Mouse (Mus musculus) brain, adult 2 months (tissue): ENCODE results near the gene Tmem125.
"Not testable (repeated sequence)": the region's sequence is repeated elsewhere in the genome, so short reads cannot be mapped to it uniquely, and the experiment has no call there.

Experiments used
- DNase-seq: peaks from one replicate; pipeline ENCODE4 v3.0.0; 2011; ENCODE audit warnings: low read depth, low spot score

The Tmem125 gene

GRCm38 (mm10) chr4:118543592-118544260 lies at the start of gene Tmem125:
Gene Tmem125, minus strand, starts transcription at chr4:118544044.
- DNase-seq, result peak; percentile 55

DNA sequence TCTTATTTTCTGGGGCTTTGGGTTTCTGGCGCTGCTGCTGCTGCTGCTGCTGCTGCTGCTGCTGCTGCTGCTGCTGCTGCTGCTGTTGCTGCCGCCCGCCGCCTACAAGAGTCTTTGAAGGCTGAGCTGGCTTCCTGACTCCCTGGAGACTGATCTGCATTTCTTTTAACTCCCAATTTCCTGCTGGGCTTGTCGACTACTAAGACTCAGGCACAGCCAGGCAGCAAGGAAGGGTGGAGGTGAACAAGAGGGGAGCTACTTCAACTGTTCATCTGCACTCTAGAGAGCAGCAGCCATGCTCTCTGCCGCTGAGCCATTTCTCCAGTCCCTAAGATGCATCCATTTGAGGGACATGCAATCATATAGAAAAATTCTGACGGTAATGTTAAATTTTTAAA lies 45.9 kb upstream of the Tmem125 start:
- DNase-seq, result peak; percentile 33

DNA sequence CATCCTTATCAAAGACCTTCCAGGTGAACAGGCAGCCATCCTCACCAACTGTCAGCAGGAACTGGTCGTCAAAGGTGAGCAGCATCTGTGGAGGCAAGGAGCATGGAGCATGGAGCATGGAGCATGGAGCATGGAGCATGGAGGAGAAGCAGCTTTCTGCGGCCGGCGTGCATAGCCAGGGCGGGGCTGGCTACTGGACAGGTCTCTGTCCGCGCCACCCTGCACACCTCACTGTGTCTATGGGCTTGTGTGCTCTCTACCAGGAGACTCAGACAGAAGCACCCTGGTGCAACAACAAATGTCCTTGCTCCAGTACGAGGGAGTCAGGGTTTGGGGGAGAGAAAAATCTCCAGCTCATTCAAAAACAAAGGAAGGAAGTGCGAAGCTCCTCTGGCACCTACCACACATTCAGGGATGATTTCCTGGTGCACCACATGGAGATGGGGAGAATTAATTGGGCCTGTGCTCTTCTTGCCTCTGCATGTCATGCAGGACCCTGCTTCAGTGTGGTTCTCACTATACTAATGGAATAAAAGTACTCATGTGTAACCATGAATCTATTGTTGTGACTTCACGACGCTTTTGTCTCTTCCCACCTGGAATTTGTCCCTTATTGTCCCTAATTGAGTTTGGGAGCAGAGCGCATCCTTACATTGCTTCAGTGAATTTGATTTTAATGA lies 45.3 kb upstream of the Tmem125 start:
- no peak for DNase-seq

GRCm38 (mm10) chr4:118582629-118583028 lies 38.8 kb upstream of the Tmem125 start:
- no peak for DNase-seq

DNA sequence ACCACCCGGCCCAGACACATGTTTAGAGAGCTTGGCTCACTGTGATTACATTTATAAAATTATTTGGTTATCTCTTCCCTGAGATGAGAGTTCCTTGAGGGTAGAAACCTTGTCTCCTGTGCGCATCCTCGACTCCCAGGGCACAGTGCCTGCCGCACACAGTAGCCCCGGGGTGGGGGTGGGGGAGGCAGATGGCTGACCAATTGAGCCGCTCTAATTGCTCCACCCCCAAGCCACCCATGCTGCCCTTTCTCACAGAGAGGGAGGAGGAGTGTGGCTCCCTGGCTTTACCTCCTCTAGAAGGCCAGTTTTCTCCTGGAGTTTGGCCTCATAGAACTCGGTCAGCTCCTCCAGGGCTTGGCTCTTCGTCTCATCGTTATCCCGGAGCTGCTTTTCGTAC lies 37.7 kb upstream of the Tmem125 start:
- DNase-seq, result no peak

GRCm38 (mm10) chr4:118579313-118579712 lies 35.5 kb upstream of the Tmem125 start:
- peak; percentile 36 for DNase-seq

DNA sequence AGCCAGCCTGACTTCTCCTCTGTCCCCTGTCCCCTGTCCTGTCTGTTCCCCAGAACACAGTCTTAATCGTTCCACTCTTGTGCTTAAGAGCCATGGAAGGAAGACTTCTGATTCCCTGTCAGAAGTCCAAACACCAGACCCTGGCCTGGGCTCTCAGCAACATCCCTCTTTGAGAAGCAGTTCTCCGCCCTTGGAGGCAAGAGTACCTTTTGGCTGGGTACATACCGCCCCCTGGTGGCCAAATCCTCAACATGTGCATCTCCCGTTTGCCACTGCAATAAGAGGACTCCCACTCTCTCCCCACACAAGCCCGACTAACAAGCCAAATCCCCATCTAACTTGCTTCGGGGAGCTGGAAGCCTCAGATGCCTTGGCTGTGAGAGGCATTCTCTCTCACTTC lies 32.3 kb upstream of the Tmem125 start:
- peak; percentile 90 for DNase-seq

GRCm38 (mm10) chr4:118571441-118571840 lies 27.6 kb upstream of the Tmem125 start:
- DNase-seq, result peak; percentile 89

GRCm38 (mm10) chr4:118569320-118569719 lies 25.5 kb upstream of the Tmem125 start:
- DNase-seq, result no peak

GRCm38 (mm10) chr4:118568709-118569108 lies 24.9 kb upstream of the Tmem125 start:
- DNase-seq, result no peak

GRCm38 (mm10) chr4:118566161-118566676 lies 22.4 kb upstream of the Tmem125 start:
- DNase-seq, result peak; percentile 72

DNA sequence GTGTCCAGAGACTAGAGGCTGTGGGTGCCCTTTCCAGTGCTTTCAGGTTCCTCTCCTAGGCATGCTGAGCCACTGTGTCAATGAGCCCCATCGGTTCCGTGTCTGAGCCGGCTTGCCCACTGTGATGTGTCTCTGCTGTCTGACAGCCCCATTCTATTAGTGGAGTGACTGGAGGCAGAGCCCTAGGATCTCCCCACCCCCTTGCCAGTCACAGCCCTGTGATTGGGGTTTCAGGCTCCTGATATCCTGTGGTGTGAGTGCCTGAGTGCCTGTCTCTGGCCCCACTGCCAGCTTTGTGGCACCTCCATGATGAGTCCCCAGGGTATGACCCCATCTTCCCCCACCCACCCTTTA lies 21.1 kb upstream of the Tmem125 start:
- DNase-seq, result no peak

GRCm38 (mm10) chr4:118564062-118564925 lies 20.4 kb upstream of the Tmem125 start:
- no peak for DNase-seq

DNA sequence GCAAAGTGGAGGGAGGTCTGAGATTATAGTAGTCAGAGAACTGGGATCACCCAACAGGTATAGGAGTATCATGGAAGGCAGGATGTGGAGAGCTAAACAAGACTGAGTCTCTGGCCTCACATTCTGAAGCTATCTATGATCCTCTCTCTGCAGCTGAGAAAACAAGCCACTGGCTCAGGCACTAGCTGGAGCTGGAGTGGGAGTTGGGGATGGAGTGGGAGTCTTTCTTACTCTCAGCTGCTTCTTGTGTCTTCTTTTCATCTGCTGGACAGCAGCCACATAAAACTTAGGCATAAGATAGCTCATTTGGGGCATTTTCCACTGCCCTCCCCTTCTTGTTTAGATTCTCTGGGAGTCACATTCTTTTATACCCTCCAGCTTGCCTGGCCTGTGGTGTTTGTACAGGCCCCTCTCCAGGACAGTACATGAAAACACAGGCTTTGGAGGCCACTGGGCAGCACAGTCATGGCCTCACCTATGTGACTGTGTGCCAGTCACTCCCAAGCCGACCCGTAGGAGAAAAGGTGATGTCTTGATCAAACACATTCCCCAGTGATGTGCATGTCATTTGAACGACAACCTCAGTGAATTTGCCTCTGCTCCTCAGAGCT lies 9.3 kb upstream of the Tmem125 start:
- peak; percentile 52 for DNase-seq

GRCm38 (mm10) chr4:118548130-118548480 lies 4.3 kb upstream of the Tmem125 start:
- DNase-seq, result peak; percentile 65

DNA sequence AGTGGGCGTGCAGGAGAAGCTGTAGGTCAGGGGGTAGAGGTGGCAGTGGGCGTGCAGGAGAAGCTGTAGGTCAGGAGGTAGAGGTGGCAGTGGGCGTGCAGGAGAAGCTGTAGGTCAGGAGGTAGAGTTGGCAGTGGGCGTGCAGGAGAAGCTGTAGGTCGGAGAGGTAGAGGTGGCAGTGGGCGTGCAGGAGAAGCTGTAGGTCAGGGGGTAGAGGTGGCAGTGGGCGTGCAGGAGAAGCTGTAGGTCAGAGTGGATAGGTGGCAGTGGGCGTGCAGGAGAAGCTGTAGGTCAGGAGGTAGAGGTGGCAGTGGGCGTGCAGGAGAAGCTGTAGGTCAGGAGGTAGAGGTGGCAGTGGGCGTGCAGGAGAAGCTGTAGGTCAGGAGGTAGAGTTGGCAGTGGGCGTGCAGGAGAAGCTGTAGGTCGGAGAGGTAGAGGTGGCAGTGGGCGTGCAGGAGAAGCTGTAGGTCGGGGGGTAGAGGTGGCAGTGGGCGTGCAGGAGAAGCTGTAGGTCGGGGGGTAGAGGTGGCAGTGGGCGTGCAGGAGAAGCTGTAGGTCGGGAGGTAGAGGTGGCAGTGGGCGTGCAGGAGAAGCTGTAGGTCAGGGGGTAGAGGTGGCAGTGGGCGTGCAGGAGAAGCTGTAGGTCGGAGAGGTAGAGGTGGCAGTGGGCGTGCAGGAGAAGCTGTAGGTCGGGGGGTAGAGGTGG lies 3.7 kb upstream of the Tmem125 start:
- not testable (repeated sequence) for DNase-seq

DNA sequence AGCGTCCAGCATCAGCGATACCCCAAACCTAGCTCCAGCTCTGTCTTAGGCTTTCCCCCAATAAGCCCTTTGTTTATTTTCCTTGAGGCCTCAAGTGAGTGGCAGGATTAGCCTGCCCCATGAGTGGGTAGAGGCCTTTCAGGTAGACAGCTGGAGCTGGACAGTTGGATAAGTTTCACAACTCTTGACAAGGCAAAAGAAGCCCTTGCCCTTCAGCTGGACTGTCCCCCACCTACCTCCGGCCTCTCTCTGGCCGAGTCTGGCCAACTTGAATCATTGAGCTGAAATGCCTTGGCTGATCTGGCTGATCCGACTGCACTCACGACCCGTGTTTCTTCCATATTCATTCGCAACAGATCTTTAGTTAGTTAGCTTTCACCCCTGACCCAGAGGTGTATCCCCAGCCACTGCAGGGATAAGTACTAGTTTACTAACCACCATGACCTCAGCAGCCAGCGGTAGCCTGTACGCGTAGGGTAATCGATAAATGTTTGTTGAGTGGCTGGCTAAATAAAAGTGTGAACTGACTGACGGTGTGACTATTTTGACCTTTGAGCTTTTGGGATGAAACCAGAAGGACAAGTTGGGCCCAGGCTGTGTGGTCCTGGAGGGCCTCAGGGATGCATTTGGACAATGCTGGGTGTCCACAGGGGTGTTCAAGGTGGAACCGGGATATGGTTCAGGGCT lies 740 bp upstream of the Tmem125 start:
- DNase-seq, result no peak

GRCm38 (mm10) chr4:118543158-118543530 lies 700 bp downstream of the Tmem125 start:
- DNase-seq, result peak; percentile 77

DNA sequence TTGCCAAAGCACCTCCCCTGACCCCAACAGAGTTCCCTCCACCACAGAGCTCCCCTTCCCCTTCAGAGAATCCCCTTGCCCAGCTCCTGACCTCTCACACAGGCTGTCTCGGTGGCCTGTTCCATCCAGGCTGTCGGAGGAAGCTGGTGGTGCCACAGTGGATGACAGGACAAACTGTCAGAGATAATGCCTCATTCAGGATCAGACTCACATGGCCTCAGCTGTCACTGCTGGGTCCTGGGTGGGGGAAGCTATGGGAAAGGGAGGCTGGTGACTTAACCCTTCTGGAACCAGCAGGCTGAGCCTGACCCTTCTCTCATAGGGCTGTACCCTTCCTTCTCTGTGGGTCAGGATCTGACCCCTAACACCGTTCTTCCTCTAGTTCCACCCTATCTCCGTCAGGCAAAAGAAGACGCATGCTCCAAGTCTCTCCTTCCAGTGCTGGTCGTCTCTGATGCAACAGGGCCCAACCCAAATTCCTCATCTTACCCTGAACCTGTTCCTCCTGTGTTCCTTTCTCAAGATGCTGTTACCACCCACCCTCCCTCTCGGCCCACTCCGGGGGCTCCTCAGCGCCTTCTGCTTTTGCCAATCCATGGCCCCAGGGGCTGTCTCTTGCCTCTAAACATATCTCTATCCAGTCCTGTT lies 1.2 kb downstream of the Tmem125 start:
- DNase-seq, result peak; percentile 80

GRCm38 (mm10) chr4:118539904-118540303 lies 3.9 kb downstream of the Tmem125 start:
- DNase-seq, result no peak
